Mouse (Mus musculus): Measurements from ENCODE around the gene Erich2.
A peak's percentile ranks its signal among the peaks of the same experiment; 100 is the strongest.

Erich2 gene

GRCm38 (mm10) chr2:70508496-70508895, at the start of gene Erich2:
Gene Erich2, plus strand, starts transcription at chr2:70508819.
- DNase-seq (ENCODE audit: low read depth), result no peak

DNA sequence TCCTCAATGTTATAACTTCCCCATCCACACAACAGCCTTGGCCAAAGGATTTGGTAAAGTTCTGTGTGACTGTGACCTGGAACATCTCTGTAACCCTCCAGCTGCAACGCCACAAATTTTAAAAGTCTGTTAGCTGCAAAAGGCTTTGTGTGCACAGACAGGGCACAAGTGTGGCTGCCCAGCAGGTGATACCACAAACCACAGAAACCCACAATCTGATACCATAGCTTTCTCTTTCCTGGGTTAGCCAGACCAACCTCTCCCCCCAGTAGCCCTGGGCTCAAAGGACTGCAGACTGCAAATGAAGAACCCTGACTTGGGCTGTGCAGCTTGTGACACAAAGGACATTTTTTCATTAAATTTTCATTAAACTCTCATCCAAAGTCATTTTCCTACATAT, 45.0 kb upstream of the Erich2 start:
- no peak for DNase-seq (ENCODE audit: low read depth)

GRCm38 (mm10) chr2:70471136-70471535, 37.5 kb upstream of the Erich2 start:
- DNase-seq (ENCODE audit: low read depth), result no peak

DNA sequence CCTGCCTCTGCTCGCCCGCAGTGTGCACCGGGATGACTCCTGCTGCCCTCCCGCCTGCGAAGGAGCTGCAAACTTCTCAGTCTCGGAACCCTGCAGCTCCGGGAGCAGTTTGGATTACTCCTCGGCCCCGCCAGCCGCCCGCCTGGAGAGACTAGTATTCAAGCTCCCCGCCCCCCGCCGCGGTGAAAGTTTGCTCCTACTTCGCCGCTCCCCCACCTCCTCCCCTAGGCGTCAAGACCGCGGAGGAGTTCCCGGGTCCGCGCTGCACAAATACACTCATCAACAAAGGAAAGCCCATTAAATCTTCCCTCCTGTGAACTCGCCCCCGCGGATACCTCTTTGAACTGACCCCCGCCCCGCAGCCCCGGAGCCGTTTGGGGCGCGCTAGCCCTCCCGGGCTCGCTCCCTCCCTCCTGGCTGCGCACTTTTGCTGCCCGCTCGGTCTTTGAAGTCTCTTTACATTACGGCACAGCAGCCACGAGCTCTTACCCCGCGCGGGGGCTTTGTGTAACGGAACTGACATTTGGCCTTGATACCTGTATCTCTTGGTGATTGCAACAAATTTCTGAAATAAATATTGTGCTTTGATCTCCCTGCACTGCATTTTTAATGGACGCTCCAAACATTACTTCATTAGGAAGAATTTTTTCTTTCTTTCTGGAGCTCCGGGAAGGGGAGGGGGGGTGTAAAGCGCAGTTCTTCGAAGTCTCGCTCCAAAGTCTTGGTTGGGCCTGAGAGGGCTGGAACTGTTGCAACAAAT, 36.6 kb upstream of the Erich2 start:
- DNase-seq (ENCODE audit: low read depth), result no peak

GRCm38 (mm10) chr2:70497715-70498318, 10.8 kb upstream of the Erich2 start:
- DNase-seq (ENCODE audit: low read depth), result no peak

- no peak for DNase-seq (ENCODE audit: low read depth)
Measured at GRCm38 (mm10) chr2:70503436-70503835, 5.2 kb upstream of the Erich2 start.

DNA sequence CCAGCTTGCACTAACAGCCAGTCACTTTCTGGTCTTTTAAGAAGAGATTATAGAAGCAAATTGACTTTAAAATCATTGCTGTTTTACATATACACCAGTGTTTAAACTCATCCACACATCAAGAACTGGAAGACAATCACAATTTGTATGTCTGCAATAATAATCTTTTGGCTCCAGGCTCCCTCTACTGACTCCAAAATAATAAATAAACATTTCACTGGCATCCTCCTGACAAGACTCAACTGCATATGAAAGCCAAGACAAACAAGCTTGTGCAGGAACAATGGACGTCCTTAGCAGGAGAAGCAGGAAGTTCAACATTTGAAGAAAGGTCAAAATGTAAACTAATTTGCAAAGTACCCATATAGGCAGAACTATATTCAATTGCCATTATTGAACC, 3.4 kb upstream of the Erich2 start:
- peak; percentile 9 for DNase-seq (ENCODE audit: low read depth)

- DNase-seq (ENCODE audit: low read depth), result no peak
Measured at GRCm38 (mm10) chr2:70505896-70506295, 2.7 kb upstream of the Erich2 start.

DNA sequence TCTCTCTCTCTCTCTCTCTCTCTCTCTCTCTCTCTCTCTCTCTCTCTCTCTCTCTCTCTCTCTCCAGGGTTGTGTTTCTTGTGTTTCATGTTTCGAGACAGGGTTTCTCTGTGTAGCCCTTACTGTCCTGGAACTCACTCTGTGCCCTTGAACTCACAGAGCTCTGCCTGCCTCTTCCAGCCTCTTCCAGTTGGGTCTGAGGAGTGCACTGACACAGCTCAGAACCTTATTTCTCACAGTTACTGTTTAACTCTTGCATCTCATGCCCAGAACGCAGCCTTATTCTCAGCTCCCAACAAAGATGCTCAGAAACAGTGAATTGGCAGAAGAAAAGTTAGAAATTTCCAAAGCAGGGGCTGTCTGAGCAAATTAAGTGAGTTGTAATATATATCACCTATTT, 2.2 kb upstream of the Erich2 start:
- DNase-seq (ENCODE audit: low read depth), result no peak

DNA sequence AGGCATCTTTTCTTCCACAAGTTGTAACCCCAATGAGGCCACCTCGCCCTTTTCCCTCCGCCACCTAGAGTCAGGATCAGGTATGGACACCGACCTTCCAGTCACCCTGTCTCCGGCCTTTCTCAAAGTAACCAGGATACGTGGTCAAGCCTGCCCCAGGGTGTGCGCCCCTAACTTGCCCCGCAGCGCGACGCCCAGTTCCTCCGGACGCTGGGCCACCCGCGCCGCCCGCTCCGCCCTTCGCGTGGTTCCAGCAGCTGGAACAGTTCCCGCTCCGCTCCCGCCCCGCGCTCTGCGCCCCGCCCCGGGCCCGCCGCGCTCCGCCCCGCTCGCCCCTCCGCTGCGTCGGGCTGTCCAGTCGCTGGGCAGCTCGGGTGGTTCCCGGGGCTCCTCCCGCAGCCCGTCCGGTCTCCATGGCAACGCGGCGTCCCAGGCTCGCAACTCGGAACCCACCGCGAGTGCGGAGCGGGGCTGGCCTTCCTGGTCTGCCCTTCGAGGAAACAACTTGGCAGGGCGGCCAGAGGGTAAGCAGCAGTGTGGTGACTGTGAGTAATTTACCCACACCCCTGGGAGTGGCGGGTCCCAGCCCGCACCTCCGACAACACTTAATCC, 508 bp downstream of the Erich2 start:
- peak; percentile 44 for DNase-seq (ENCODE audit: low read depth)

DNA sequence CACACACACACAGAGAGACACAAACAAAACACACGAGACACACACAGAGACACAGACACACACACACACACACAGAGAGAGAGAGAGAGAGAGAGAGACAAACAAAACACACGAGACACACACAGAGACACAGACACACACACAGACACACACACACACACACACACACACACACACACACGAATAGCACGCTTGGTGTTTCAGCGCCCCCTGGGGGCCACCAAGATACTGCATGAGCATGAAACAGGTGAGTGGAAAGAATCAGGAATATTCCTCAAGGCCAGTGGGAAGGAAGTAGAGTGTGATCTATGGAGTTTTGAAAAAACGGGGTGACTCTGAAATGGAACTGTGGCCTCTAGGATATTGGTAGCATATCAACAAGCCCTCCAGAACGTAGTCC, 29.7 kb downstream of the Erich2 start:
- DNase-seq (ENCODE audit: low read depth), result peak; percentile 56

DNA sequence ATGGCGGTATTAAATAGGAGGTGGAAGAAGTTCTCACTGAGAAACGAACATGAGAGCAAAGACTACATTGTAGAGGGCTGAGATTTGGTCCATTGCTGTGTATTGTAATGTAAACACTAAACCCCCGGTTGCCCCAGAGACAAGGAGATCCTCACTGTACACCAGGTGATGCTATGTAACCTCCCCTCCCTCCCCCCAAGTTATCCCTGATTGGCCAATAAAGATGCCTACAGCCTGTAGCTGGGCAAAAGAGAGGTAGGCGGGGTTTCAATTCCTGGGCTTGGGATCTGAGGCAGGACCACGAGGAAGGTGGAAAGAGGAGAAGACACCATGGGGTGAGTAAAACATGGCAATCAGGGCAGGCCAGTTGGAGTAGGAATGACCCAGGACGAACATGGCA, 42.1 kb downstream of the Erich2 start:
- no peak for DNase-seq (ENCODE audit: low read depth)

- DNase-seq (ENCODE audit: low read depth), result peak; percentile 35
Measured at GRCm38 (mm10) chr2:70551446-70551845, 42.8 kb downstream of the Erich2 start.

DNA sequence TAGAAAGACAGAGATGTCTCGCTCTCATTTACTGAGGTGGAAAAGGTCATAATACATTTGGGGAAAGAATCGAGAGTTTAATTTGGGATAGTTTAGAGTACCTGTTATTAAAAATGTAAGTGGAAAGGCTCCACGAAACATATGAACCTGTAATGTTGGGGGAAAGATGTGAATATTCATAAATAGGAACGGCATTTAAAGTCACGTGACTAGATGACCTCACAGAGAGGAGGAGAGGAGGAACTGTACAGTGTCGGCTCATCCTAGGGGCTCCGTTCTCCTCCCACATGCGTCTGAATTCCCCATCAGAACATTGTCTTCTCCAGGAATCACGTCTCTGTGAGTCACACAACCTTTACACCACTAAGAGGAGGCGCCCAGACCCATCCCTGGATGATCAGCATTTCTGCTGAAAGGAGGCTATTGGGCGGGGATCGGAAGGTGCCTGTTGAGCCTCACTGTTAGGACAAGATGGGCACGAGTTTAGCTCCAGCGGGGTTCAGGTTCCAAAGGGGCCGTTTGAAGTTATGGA, 43.5 kb downstream of the Erich2 start:
- no peak for DNase-seq (ENCODE audit: low read depth)

- no peak for DNase-seq (ENCODE audit: low read depth)
Measured at GRCm38 (mm10) chr2:70552772-70553171, 44.2 kb downstream of the Erich2 start, which contains the start of gene Gad1. Gene Gad1, plus strand, starts transcription at chr2:70553072.

DNA sequence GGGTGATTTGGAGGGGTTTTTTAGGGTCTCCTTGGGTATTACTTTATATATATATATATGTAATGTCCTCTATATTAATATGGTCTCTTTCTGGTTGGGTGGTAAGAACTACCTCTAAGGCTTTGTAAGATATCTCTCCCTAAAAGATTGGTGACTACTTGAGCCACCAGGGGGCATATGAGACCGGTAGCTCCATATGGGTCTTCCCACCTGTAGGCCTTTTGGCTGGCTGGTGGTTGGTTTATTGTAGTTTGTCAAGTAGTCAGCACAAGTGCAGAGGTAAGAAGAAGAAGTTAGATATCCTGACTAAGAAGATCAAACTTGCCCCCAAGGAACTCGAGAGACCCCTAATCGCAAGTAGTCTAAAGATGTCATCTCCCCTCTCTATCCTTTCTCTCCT, 45.2 kb downstream of the Erich2 start:
- DNase-seq (ENCODE audit: low read depth), result no peak

DNA sequence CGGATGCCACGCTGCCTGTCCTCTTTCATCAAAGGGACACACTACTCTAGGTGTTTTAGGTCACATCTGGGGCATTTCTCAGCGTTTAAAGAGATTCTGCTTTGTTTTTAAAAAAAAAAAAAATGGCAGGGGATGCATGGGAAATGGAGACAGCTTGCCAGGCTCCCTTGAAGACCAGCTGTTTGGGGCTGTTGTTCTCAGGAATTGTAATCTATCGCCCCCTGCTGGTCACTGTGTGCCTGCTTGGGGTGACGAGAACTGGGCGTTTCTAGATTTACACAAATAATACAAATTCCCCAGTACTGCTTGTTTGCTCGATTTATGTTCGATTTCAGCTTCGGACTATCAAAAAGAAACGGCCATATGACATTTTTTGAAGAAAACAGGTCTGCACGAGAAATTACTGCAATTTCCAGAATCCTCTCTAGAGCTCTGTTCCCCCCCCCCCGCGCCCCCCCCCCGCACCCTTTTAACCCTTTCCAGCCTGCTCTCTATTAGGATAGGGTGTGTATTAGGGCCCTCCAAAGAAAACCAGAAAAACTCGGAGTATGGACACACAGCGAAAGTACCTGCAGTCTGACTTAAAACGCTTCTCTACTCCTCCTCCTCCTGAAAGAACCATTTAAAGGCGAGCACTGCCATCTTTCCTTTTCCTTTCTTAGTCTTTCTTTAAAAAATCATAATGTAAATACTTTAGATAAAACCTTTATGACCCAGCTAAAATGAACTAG, 49.7 kb downstream of the Erich2 start:
- peak; percentile 95 for DNase-seq (ENCODE audit: low read depth)

DNA sequence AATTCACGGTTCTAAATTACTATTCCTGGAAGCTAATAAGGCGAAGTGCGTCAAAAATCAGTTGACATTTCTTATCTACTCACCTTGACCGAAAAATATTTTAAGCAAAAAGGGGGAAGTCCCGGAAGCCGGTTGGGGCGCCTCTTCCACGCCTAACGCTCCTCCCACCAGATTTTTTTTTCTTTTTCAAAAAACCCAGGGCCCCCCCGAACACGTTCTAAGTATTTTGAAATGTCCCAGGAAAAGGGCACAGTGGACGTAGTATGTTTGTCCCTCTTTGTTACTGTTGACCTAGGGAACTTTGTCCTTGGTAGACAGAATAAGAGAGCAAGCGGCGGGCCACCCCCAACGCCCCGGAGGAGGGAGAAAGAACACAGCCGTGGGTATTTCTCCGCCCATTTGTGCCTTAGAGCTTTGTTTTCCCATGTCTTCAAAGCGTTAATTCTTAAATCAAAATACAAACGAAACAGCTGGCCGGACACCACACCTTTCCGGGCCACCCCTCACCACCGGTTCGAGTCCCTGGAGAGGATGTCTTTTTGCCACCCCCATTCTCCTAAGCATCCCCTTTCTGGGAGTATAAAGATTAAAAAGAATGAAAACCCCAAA, 50.3 kb downstream of the Erich2 start:
- DNase-seq (ENCODE audit: low read depth), result no peak

DNA sequence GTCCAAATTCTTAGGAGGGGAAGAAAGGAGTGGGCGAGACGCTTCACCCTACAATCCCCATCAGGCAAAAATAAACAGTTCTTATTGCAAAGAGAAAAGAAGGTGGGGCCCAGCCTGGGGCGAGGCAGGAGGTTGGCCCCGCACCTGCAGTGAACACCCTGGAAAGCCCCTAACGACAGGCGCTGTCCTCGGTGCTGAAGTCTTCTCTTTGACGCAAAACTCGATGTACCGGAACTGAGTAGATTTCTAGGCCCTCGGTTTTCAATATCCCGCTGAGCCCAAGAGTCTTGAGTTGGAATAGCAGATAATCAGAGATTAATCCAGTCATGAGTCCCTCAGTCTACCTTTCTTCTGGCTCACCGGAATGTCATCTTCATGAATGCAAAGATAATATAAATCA, 50.9 kb downstream of the Erich2 start:
- DNase-seq (ENCODE audit: low read depth), result peak; percentile 68

DNA sequence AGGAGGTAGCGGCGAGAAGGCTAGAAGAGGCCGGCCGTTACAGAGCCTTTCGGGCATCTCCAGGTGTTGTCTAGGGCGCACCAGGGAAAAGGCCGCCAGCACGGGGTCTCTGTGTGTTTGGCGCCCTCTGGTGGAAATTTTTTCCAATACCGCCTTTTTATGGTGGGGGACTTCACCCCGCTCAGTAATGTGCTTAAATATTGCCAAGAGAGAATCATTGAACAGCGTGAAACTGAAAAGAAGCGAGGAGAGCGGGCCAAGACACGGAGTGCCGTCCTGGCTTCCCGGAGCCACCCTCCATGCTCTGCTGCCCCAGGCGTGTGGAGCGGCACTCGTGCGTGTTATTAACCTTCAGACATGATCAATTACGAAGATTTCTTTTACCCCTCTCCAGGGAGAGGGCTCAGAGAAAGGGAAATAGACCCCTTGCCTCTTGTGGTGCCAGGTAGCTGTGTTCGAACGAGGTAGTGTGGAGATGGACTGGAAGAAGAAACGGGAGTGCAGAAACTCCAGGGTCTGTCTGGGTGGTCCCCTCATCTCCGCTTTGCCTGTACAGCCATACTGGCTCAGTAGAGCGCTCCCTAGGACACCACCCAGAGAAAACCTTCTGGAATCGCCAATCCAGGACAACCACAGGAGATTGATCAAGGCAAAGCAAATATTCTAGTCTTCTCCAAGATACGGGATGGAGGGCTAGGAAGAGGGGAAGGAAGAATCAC, 52.6 kb downstream of the Erich2 start:
- DNase-seq (ENCODE audit: low read depth), result peak; percentile 65

GRCm38 (mm10) chr2:70562011-70562491, 53.4 kb downstream of the Erich2 start:
- DNase-seq (ENCODE audit: low read depth), result no peak

Measured in NIH3T3 (cell line).